Mouse (Mus musculus) adrenal gland, postnatal 10 days (tissue): ENCODE data around the gene Loxl4. TPM values are rescaled to one million over a fixed set of nuclear protein-coding genes. Genes with fewer than 3 reads are reported as not detected.

Experiments used
- DNase-seq: peaks from one replicate; pipeline ENCODE4 v3.0.0; 2021; ENCODE audit warnings: mixed read lengths
- total RNA-seq, 2 experiments: library from RNA; stranded (reverse); gene quantifications; 2 replicates each; pipeline ENCODE4 v1.2.3; 2021

The Loxl4 gene
- total RNA-seq, 2 experiments from 2014 or later, result 1.8 to 2.7 TPM

DNA sequence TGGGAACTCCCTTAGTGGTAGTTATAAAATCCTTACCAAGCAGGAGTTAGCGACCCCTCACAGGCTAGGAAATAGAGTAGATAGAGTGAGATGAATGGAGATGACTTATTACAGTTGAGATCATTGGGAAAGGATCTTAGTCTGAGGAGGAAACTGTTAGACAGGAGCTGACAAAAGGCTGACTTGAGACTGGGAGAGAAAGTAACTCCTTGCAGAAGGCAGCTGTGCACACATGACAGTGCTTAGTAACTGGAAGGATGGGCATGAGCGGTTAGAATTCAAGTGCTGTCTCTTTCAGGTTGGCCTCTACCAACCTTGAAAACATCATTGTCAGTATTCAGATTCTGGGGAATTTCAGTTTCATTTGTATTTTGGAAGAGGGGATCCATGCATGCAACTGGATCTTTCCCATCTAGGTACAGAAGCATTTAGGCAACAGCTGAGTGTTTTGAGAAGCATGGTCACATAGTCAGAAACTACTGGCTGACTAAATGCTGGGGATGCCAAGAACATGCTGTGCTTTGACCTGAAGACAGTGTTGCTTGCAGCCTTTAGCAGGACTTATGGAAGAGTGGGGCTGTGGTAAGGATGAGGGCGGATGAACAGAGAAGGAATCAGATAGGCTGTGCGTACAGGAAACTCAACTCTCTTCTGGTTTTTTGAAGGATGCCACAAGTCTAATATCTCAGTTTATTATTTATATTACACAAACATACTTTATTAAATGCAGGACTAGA, 46.2 kb downstream of the Loxl4 start:
- DNase-seq, result no peak

- no peak for DNase-seq
Observed at GRCm38 (mm10) chr19:42563726-42564270, 48.8 kb downstream of the Loxl4 start.

- no peak for DNase-seq
Observed at GRCm38 (mm10) chr19:42562981-42563380, 49.6 kb downstream of the Loxl4 start.

DNA sequence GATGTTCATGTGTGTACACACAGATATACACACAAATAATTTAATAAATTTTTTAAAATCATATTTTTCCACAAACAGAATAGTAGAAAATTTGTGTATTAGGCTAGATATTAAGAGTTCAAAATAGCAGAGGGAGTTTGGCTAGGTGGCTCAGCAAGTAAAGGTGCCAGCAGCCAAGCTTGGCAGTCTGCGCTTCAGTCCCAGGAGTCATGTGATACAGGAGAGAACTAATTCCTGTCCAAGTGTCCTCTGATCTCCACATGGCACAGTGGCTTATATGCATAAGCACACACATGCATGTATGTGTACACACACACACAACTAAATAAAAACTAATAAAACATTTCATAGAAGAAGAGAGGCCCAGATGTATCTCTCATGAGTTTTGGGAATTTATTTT, 50.6 kb downstream of the Loxl4 start:
- DNase-seq, result peak; percentile 38

GRCm38 (mm10) chr19:42558701-42559100, 53.9 kb downstream of the Loxl4 start:
- DNase-seq, result no peak

Other genes with a start within 250 kb of the Loxl4 start
- 1 to 10 TPM in 1 of 2 experiments, under 1 TPM in 1; 0.63 to 1.3 TPM for gene Crtac1, start 181.0 kb downstream of the Loxl4 start, total RNA-seq
- 10 to 100 TPM; 18.3 to 23.7 TPM for gene R3hcc1l, start 94.1 kb downstream of the Loxl4 start, total RNA-seq
- gene Pyroxd2, start 140.0 kb upstream of the Loxl4 start, total RNA-seq, result 10 to 100 TPM; 15.8 to 23.5 TPM
- gene Hps1, start 167.2 kb upstream of the Loxl4 start, total RNA-seq, result 10 to 100 TPM; 13.9 to 15.9 TPM